Mouse (Mus musculus) heart, adult 11 months (tissue): Measurements from ENCODE around the gene Gm4846.
"Not testable (repeated sequence)": the region's sequence is repeated elsewhere in the genome, so short reads cannot be mapped to it uniquely, and the experiment has no call there.

Experiments used
- DNase-seq: peaks from one replicate; pipeline ENCODE4 v3.0.0; 2022

Gene Gm4846

GRCm38 (mm10) chr1:166497488-166497887, at the start of gene Gm4846:
Gene Gm4846 (minus strand): TSS chr1:166497588.
- peak; percentile 31 for DNase-seq

- DNase-seq = not testable (repeated sequence)
Observed at GRCm38 (mm10) chr1:166531521-166531920, 34.1 kb upstream of the Gm4846 start.

GRCm38 (mm10) chr1:166524709-166525108, 27.3 kb upstream of the Gm4846 start:
- DNase-seq = not testable (repeated sequence)

GRCm38 (mm10) chr1:166519626-166520025, 22.2 kb upstream of the Gm4846 start:
- not testable (repeated sequence) for DNase-seq

GRCm38 (mm10) chr1:166516556-166516955, 19.2 kb upstream of the Gm4846 start:
- DNase-seq = no peak

- DNase-seq = not testable (repeated sequence)
Observed at GRCm38 (mm10) chr1:166504206-166504605, 6.8 kb upstream of the Gm4846 start.

GRCm38 (mm10) chr1:166479503-166479902, 17.9 kb downstream of the Gm4846 start:
- no peak for DNase-seq

GRCm38 (mm10) chr1:166467172-166467571, 30.2 kb downstream of the Gm4846 start:
- no peak for DNase-seq

GRCm38 (mm10) chr1:166462544-166462943, 34.8 kb downstream of the Gm4846 start:
- DNase-seq = no peak

GRCm38 (mm10) chr1:166441992-166442391, 55.4 kb downstream of the Gm4846 start:
- no peak for DNase-seq

GRCm38 (mm10) chr1:166439426-166439825, 58.0 kb downstream of the Gm4846 start:
- DNase-seq = no peak
